Mouse (Mus musculus) embryo, embryonic 11 days (tissue): ENCODE data around the gene Gm9918.
A peak's percentile ranks its signal among the peaks of the same experiment; 100 is the strongest.
"Not testable (repeated sequence)": the region's sequence is repeated elsewhere in the genome, so short reads cannot be mapped to it uniquely, and the experiment has no call there.

Experiments
- DNase-seq: peaks from one replicate; pipeline ENCODE4 v3.0.0-alpha.2; 2015

The Gm9918 gene

GRCm38 (mm10) chr15:102270274-102270960 lies at the start of gene Gm9918:
Gene Gm9918 (plus strand): TSS chr15:102270563.
- DNase-seq: peak; percentile 21

- DNase-seq: no peak
Observed at GRCm38 (mm10) chr15:102222386-102222785, 48.0 kb upstream of the Gm9918 start.

- DNase-seq: peak; percentile 91
Observed at GRCm38 (mm10) chr15:102224186-102224991, 46.0 kb upstream of the Gm9918 start.

DNA sequence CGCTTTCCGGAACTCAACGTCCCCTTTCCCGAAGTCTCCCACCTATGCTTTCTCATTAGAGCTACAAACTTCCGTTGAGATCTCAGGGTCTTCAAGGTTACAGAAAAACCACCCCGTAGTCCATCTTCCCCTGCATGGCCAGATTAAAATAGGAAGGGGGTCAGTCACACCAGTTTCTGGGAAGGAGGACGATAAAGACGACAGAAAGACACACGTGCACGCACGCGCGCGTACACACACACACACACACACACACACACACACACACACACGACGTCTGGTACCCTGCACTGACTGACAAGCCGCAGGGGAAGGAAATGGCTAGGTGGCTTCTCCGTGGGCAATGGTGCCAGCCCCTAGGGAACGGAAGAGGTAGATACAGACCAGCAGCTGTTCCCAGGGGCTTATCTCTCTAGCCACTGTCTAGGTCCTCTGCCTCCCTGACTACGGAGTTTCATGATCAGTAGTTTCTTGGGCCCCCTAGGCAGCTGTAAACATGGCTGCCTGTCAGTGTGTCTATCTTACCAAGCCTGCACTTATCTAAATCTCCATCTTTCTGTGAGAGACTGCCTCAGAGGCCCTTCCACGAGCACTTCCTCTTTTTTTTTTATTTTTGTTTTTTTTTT lies 45.3 kb upstream of the Gm9918 start:
- peak; percentile 15 for DNase-seq

GRCm38 (mm10) chr15:102225619-102226018 lies 44.7 kb upstream of the Gm9918 start:
- DNase-seq: not testable (repeated sequence)

DNA sequence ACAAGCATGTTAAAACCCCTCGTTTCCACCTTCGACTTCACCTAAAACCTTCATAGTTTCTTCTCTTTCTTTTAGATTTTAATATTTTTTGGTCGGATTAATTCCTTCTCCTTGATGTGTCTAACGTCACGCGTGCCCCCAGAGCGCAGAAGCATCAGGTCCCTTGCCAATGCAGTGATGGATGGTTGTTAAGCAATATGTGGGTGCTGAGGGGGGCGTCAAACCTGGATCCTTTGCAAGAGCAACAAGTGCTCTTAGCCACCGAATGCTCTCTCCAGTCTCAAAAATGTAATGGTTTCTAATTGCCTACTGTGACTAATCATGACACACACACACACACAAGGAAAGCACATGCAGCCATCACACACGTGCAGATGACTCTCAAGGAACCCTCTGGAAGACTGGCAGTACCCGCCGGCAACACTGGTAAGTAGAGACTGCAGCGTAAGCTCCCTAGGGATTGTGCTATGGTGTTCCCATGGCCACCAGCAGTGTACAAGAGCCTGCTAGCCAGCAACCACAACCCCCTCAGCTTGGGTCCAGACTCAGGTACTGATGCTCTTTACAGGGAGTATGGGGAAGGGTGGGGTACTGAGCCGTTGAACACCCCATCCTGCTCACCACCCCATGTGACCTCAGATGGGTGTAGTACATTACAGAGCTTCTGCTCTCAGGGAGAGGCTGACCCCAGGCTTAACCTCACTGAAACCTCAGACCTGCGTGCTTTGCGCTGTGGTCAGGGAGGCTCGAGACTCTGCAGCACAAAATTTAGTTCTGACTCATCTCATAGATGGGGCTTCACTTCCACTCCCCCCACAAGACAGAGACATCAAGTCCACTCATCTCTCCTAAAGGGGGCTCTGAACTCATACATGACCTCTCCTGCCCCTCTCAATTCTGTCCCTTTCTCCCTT lies 39.7 kb upstream of the Gm9918 start:
- DNase-seq: no peak

DNA sequence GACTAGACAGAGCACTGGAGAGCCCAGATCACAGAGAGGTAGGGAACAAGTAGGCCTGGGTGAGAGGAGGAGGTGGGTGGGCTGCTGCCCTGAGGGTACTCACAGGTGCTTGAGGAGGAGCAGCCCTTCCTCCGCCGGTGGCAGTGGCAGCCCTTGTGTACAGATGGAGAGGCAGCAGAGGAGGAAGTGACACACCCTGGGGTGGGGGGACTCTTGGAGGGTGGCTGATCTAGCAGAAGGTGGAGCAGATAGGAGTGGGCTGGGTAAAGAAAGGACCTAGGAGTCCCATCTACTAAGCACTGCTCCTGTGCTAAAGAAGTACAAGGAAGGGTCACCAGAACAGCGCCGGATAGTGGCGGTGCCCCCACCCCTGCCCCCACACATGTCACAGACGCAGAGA lies 38.6 kb upstream of the Gm9918 start, which contains the start of gene Itgb7:
Gene Itgb7, minus strand, starts transcription at position 197 of the 400 bp plus-strand sequence.
- DNase-seq: no peak

DNA sequence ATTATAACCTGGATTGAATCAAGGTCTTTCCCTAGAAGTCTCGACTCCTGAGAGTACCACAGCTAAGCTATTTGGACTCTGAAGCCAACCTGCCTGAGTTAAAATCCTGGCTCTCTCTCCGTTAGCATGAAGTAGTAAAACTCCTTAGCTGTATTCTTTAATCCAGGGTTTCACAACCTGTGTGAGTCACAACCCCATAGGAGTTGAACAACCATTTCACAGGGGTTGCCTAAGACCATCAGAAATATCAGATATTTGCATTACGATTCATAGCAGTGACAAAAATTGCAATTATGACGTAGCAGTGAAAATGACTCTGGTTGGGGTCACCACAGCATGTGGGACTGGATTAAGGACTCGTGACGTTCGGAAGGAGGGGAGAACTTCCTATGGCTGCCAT lies 37.6 kb upstream of the Gm9918 start:
- no peak for DNase-seq

DNA sequence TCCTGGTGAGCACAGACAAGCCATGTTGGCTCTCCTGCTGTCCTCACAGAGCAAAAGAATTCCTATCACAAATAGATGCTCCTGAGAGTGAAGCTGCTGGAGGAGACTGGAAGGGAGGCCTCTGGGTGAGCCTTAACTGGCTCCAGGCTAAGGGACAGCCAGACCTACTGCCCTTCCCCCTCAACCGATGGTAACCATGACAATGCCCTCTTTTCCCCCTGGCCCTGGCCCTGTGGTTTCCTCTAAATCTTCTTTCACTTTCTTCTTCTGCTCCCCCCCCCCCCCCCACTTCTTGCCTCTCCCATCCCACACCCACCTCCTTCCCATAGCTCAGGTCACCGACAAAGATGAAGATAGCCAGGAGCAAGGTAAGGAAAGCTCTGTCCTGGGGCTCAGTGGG lies 36.5 kb upstream of the Gm9918 start:
- DNase-seq: peak; percentile 20

- DNase-seq: peak; percentile 46
Observed at GRCm38 (mm10) chr15:102235371-102236027, 34.9 kb upstream of the Gm9918 start.

GRCm38 (mm10) chr15:102238543-102239259 lies 31.7 kb upstream of the Gm9918 start:
- DNase-seq: no peak

DNA sequence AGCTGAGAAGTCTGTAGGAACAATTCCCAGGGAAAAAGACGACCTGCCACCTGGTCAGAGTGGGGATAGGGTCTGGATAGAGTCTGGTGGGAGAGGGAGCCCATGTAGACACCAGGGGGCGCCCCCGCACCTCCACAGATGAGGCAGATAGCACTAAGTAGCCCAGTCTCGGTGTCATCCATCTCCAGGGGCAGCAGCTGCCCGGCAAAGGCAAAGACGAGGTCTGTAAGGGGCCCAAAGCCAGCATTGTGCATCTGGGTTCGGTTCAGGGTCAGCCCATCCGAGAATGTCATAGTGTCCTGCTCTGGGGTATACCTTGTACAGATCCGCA lies 31.1 kb upstream of the Gm9918 start:
- DNase-seq: peak; percentile 86

DNA sequence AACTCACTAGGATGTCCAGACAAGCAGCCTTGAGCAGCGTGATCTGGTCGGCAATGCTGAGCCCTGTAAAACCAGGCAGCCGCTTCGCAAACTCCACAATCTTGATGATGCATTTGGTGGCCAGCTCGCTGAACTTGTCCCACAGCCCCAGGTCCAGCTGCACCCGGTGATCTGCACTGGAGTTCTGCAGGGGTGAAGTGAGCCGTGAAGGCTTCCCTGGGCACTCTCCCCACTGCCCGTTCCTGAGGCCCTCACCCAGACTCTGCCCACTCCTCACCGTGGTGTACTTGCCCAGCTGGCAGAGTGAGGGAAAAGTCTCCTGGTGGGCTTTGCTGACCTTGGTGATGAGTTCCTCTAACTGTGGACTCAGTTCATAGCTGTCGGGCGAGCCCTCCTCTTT lies 30.5 kb upstream of the Gm9918 start:
- DNase-seq: no peak

DNA sequence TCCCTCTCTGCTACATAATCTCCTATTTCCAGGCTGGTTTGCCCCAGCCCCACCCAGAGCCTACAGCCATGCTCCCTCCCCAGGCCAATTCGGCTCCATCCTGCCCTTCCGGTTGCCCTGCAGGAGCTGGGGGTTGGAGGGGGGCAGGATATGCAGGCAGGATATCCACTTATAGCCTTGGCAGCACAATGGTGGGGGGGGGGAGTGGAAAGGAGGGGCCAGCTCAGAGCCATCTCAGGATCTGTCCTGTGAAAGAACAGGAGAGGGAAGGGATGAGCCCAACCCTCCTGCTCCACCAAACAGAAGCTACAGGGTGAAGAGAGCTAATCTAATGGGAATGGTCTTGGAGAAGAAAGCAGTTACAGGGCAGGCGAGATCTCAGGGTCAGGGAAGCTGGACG lies 29.8 kb upstream of the Gm9918 start:
- DNase-seq: no peak

DNA sequence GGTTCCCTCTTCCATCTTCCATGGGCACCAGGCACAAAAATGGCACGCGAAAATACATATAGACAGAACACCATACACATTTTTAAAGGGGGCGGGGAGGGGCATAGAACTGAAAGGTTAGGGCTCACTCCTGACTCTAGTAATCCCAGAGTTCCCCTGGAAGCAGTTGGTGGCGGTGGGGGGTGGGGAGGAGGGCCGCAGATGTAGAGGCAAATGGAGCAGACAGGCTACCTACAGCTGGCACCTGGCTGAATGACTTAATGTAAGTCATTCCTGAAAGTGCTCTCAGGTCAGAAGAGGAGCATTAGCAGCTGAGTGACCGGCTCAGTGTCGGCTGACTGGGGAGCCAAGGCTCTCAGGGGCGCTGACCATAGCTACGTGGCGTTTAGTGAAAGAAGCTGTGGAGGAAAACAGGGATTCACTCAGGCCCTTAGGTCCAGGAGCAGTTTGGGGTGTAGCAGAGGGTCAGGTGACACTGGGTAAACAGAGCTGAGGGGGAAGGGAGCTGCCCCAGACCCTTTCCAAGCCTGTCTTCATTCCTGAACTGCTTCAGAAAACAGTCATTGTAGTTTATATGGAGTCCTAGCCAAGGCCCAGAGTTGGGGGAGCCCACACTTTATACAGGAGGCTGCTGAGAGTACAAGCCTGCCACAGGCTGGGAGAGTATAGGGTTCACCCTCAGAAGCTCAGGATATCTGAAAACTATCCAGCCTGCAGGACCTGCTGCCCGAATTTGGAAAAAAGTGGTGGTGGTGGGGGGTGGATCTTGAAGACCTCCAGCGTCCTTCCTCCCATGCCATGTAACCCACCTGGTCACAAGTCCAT lies 27.7 kb upstream of the Gm9918 start:
- no peak for DNase-seq

DNA sequence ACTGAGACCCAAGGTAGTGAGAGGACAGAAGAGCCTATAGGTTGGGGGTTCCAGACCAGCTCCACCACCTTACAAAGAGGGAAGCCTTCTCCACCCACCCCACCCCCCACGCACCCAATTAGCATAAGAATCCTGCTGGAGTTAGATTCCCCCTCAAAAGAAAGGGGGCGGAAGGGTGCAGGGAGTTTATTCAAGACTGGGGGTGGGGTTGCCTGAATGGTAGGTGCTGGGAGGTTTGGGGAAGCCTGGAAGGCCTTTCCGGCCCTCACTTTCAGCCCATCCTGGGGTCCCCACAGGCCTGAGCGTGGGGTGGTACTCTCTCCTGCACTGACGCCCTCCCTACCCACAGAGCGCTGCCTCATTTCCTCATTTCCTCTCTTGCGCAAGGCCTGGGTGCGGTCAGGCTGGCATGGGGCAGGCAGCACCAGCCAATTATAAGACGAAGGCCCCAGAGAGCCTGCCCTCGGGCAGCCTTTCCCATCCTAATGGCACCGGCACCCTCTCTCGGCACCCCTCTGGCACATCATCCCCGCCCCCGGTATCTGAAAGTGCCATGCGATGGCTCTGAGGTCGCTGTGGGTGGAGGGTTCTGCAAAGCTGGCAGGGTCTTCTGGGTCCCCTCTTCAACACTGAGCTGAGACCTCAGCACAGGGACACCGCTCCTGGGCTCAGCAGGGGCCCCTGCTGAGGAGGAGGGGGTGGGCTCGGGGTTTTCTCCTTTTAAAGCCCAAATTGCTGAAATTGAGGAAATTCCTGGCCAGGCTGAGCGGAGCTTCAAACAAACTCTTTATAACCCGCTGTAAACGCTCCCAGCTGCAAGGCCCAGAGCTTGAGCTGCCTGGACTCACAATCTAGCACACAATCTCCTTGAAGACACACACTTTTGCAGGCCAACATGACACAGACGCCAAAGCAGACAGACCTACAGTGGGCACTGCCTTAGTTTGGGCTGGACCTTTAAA lies 26.9 kb upstream of the Gm9918 start:
- peak; percentile 40 for DNase-seq

DNA sequence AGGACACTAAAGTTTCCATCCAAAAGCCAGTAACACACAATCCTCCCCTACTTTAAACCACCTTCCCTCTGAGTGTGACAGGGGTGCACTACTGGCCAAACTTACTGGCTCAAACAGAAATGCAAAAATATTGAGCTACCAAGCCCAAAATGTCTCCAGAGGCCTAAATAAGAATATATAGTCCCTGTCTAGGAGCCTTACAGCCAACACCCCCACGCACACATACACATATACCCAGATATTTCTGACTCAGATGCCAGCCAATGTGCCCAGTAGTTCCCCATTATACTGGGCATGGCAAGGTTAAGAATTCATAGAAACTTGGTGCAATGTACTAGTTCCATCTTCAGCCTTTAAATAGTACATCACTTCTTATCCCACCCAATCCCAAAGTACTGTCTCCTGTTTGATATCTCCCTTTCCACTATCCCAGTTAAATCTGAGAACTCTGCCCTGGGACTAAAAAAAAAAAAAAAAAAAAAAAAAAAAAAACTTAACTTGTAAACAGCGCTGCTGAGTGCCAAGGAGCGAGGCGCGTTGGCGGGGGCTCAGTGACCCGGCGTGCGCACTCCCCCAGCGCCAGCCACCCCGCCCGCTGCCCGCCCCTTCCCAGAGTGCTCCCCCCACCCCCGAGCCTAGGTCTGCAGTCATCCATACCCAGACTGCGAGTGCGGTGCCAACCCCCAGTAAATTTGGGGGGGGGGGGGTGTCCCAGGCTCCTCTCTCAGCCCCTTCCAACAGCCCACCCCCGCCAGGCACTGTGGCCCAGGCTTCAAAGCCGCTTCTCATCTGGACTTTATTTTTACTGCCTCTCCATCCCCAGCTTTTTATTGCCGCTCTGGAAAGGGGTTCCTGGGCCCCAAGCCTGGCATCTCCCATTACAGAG lies 25.8 kb upstream of the Gm9918 start:
- DNase-seq: peak; percentile 25

DNA sequence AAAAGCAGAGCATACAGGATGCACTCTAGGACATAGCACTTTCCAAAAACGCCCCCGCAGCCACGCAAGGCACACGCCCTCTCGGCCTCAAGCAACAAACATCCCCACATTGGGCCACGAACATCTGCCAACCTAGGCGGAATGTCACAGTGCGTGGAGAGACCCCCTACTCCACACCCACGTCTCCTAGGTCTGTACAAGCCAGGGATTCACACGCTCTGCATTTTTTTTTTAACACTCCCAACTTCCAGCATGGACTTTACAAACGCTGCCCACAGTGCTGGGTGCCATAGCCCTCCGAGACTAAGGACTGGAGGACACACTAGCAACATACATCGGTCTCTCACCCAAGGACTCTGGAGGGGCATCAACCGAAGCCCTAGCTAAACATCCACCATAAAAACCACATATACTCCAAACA lies 24.9 kb upstream of the Gm9918 start:
- no peak for DNase-seq
